Mouse (Mus musculus): ENCODE data around the gene Tnfsf8. TPM values are rescaled to one million over a fixed set of nuclear protein-coding genes. Genes with fewer than 3 reads are reported as not detected.

Tnfsf8 gene
- polyA plus RNA-seq, 2 experiments: 0.04 to 0.06 TPM

DNA sequence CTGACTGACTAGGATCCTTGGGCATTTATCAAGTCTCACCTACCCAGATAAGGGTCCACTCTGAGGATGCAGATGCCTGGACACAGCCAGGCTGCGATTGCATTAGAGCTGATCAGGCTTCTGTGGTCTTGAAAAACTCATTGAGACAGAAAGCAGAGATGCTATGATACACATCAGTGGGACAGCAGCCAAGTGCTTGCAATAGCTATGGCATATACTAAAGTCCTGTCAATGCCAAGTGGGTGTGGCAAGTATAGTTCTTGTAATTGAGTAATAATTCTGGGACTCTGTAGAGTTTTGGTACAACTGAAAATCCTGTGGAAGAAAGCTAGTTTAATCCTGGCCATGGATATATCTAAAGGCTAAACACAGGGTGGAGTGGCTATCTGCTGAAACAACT lies 63.1 kb downstream of the Tnfsf8 start:
- ATAC-seq (ENCODE audit: low FRiP score, low read depth): no peak
- Histone ChIP-seq H3K9me3 (ENCODE audit: control insufficient read depth, low read length) (no peaks in the 10 kb centered on the region), H3K36me3 (ENCODE audit: control insufficient read depth, insufficient read depth, low read length) (no peaks in the 10 kb centered on the region), H3K4me3 (replicated peaks; ENCODE audit: low read length) (no peak overlapping the region), H3K27ac (replicated peaks; ENCODE audit: low read depth, low read length) (no peak overlapping the region), H3K4me1 (ENCODE audit: control insufficient read depth, insufficient read depth, low read length) (no peaks in the 10 kb centered on the region), H3K4me2 (replicated peaks; ENCODE audit: low read depth, low read length, severe bottlenecking) (no peak overlapping the region), H3K27me3 (ENCODE audit: control insufficient read depth, insufficient read depth, low read length) (no peaks in the 10 kb centered on the region), H3K9ac (ENCODE audit: low read depth, low read length, severe bottlenecking) (no peak overlapping the region)
- no peak for DNase-seq (ENCODE audit: low spot score)
- TF ChIP-seq POLR2A (IDR thresholded peaks at IDR 0.05; ENCODE audit: borderline replicate concordance, extremely low read depth, insufficient read depth, insufficient read length): no peak
- WGBS: 68% methylated on average over 1 of the region's 1 CpGs

GRCm38 (mm10) chr4:63796527-63796926 lies 64.6 kb downstream of the Tnfsf8 start:
- Histone ChIP-seq H3K4me2 (replicated peaks; ENCODE audit: low read depth, low read length, severe bottlenecking) (no peak overlapping the region), H3K27me3 (ENCODE audit: control insufficient read depth, insufficient read depth, low read length) (no peaks in the 10 kb centered on the region), H3K4me3 (replicated peaks; ENCODE audit: low read length) (no peak overlapping the region), H3K36me3 (ENCODE audit: control insufficient read depth, insufficient read depth, low read length) (no peaks in the 10 kb centered on the region), H3K9ac (ENCODE audit: low read depth, low read length, severe bottlenecking) (no peak overlapping the region), H3K27ac (replicated peaks; ENCODE audit: low read depth, low read length) (no peak overlapping the region), H3K4me1 (ENCODE audit: control insufficient read depth, insufficient read depth, low read length) (no peaks in the 10 kb centered on the region), H3K9me3 (ENCODE audit: control insufficient read depth, low read length) (no peaks in the 10 kb centered on the region)
- WGBS: 79% methylated on average over 1 of the region's 1 CpGs
- no peak for DNase-seq (ENCODE audit: low spot score)
- ATAC-seq (ENCODE audit: low FRiP score, low read depth): no peak
- TF ChIP-seq POLR2A (IDR thresholded peaks at IDR 0.05; ENCODE audit: borderline replicate concordance, extremely low read depth, insufficient read depth, insufficient read length): no peak

- H3K9ac ChIP-seq (ENCODE audit: low read depth, low read length, severe bottlenecking): no peak overlapping the region
- H3K36me3 ChIP-seq (ENCODE audit: control insufficient read depth, insufficient read depth, low read length): no peaks in the 10 kb centered on the region
- ATAC-seq (ENCODE audit: low FRiP score, low read depth) (no peak), DNase-seq (ENCODE audit: low spot score) (no peak)
- H3K27me3 ChIP-seq (ENCODE audit: control insufficient read depth, insufficient read depth, low read length): no peaks in the 10 kb centered on the region
- H3K9me3 ChIP-seq (ENCODE audit: control insufficient read depth, low read length): no peaks in the 10 kb centered on the region
- no peak overlapping the region for H3K4me3 ChIP-seq (replicated peaks; ENCODE audit: low read length)
- H3K27ac ChIP-seq (replicated peaks; ENCODE audit: low read depth, low read length): no peak overlapping the region
- no peaks in the 10 kb centered on the region for H3K4me1 ChIP-seq (ENCODE audit: control insufficient read depth, insufficient read depth, low read length)
- no peak for TF ChIP-seq POLR2A (IDR thresholded peaks at IDR 0.05; ENCODE audit: borderline replicate concordance, extremely low read depth, insufficient read depth, insufficient read length)
- WGBS: 90% methylated on average over 3 of the region's 3 CpGs
- H3K4me2 ChIP-seq (replicated peaks; ENCODE audit: low read depth, low read length, severe bottlenecking): no peak overlapping the region
These were observed 68.8 kb downstream of the Tnfsf8 start for GRCm38 (mm10) chr4:63792328-63792727.

DNA sequence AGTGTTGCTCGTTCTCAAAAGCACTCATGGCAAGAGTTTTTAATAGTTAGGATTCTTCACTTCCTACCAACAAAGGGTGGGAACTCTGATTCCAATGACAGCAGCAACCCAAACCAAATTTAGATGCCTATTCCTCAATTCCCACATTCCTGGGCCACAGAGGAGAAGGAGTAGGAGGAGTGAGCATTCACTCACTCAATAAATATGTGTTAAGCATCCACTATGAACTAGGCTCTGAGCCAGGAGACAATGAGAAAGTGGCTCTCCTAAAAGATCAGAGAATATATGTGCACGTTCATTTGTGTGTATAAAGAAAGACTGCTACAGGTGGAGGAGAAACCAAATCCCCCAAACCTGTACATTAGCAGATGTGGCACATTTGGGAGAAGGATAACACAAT lies 75.7 kb downstream of the Tnfsf8 start:
- 68% methylated on average over 2 of the region's 2 CpGs for WGBS
- ATAC-seq (ENCODE audit: low FRiP score, low read depth) (no peak), DNase-seq (ENCODE audit: low spot score) (no peak)
- H3K4me2 ChIP-seq (replicated peaks; ENCODE audit: low read depth, low read length, severe bottlenecking): no peak overlapping the region
- no peak for TF ChIP-seq POLR2A (IDR thresholded peaks at IDR 0.05; ENCODE audit: borderline replicate concordance, extremely low read depth, insufficient read depth, insufficient read length)
- 0 out of 2 replicates have a peak, but pooled peaks cover 3% of the 10 kb centered on the region for H3K4me1 ChIP-seq (ENCODE audit: control insufficient read depth, insufficient read depth, low read length)
- H3K36me3 ChIP-seq (ENCODE audit: control insufficient read depth, insufficient read depth, low read length): no peaks in the 10 kb centered on the region
- no peak overlapping the region for H3K4me3 ChIP-seq (replicated peaks; ENCODE audit: low read length)
- H3K27ac ChIP-seq (replicated peaks; ENCODE audit: low read depth, low read length): no peak overlapping the region
- no peaks in the 10 kb centered on the region for H3K9me3 ChIP-seq (ENCODE audit: control insufficient read depth, low read length)
- H3K27me3 ChIP-seq (ENCODE audit: control insufficient read depth, insufficient read depth, low read length): no peaks in the 10 kb centered on the region
- H3K9ac ChIP-seq (ENCODE audit: low read depth, low read length, severe bottlenecking): no peak overlapping the region

DNA sequence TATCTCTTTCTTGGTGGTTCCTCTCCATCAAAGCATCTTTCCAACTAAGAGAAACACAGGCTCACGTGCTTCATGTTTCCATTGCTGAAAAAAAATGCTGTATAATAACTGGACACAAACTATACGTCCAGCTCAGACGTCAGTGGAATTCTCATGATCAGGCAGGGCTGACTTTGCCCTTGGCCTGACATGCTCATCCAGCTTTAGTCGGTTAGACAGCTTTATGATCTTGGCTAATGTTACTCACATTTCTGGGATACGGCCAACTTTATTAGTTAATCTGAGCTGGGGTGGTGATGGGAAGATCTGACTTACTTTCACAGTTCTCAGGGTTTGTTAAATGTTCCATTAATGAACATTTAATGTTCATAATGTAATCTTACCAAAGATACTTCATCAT lies 77.3 kb downstream of the Tnfsf8 start:
- ATAC-seq (ENCODE audit: low FRiP score, low read depth): no peak
- TF ChIP-seq POLR2A (IDR thresholded peaks at IDR 0.05; ENCODE audit: borderline replicate concordance, extremely low read depth, insufficient read depth, insufficient read length): no peak
- WGBS: 45% methylated on average over 5 of the region's 5 CpGs
- Histone ChIP-seq H3K27ac (replicated peaks; ENCODE audit: low read depth, low read length) (no peak overlapping the region), H3K4me1 (ENCODE audit: control insufficient read depth, insufficient read depth, low read length) (0 out of 2 replicates have a peak, but pooled peaks cover 3% of the 10 kb centered on the region), H3K4me2 (replicated peaks; ENCODE audit: low read depth, low read length, severe bottlenecking) (no peak overlapping the region), H3K27me3 (ENCODE audit: control insufficient read depth, insufficient read depth, low read length) (no peaks in the 10 kb centered on the region), H3K9ac (ENCODE audit: low read depth, low read length, severe bottlenecking) (no peak overlapping the region), H3K9me3 (ENCODE audit: control insufficient read depth, low read length) (no peaks in the 10 kb centered on the region), H3K36me3 (ENCODE audit: control insufficient read depth, insufficient read depth, low read length) (no peaks in the 10 kb centered on the region), H3K4me3 (replicated peaks; ENCODE audit: low read length) (no peak overlapping the region)
- DNase-seq (ENCODE audit: low spot score): no peak

All from limb, embryonic 14.5 days (tissue).